Mouse (Mus musculus) heart, embryonic 10.5 days (tissue): ENCODE data around the gene Tnfaip8l3. TPM values are rescaled to one million over a fixed set of nuclear protein-coding genes. Genes with fewer than 3 reads are reported as not detected.
A peak's percentile ranks its signal among the peaks of the same experiment; 100 is the strongest.

Experiments used
- DNase-seq: peaks from one replicate; pipeline ENCODE4 v3.0.0-alpha.2; 2017; ENCODE audit warnings: low spot score
- H3K27ac ChIP-seq: fragments of 300-500 bp; sonication (generic); 2 replicates; pipeline ENCODE4 v1.5.1; 2016; ENCODE audit warnings: mild to moderate bottlenecking
- H3K27me3 ChIP-seq: fragments of 300-500 bp; sonication (generic); 2 replicates; pipeline ENCODE4 v1.6.1; 2016; ENCODE audit warnings: mild to moderate bottlenecking; ENCODE audit not compliant: poor library complexity, insufficient read depth, severe bottlenecking
- H3K36me3 ChIP-seq: fragments of 300-500 bp; sonication (generic); 2 replicates; pipeline ENCODE4 v1.6.1; 2016; ENCODE audit warnings: mild to moderate bottlenecking, moderate library complexity
- H3K4me1 ChIP-seq: fragments of 300-500 bp; sonication (generic); 2 replicates; pipeline ENCODE4 v1.6.1; 2016; ENCODE audit warnings: mild to moderate bottlenecking
- H3K4me3 ChIP-seq: fragments of 300-500 bp; sonication (generic); 2 replicates; pipeline ENCODE4 v1.5.1; 2016; ENCODE audit warnings: mild to moderate bottlenecking, moderate library complexity
- H3K9me3 ChIP-seq: fragments of 300-500 bp; sonication (generic); 2 replicates; pipeline ENCODE4 v1.6.1; 2016; ENCODE audit warnings: mild to moderate bottlenecking, moderate library complexity
- WGBS: fragments of 180-500 bp; shearing (Covaris S2); methylation state at CpG from one replicate; pipeline ENCODE4 v1.1.7; 2016; 5-methylcytosine and 5-hydroxymethylcytosine counted together
- polyA plus RNA-seq: library from polyadenylated mRNA; unstranded; fragments of >200 nt; fragmentation: Nextera tagmentation; extraction: Ambion mirVana; gene quantifications from 2 replicates; pipeline ENCODE4 v1.2.1, GENCODE M21; 2016

Tnfaip8l3 gene
- polyA plus RNA-seq: 0.03 and 0.05 TPM in 2 replicates

- Histone ChIP-seq H3K27me3 (peaks cover 28% of the 10 kb centered on the region), H3K4me1 (peaks cover 13% of the 10 kb centered on the region), H3K27ac (peak within 1 kb of the TSS; percentile 8; the same call in 1 of the 2 replicates), H3K9me3 (no peaks in the 10 kb centered on the region), H3K4me3 (peak within 1 kb of the TSS; percentile 60), H3K36me3 (no peaks in the 10 kb centered on the region)
- no peak for DNase-seq
- WGBS: 0% methylated on average over 35 of the region's 35 CpGs
These were observed at the start of gene Tnfaip8l3 for GRCm38 (mm10) chr9:54068032-54068649. Tnfaip8l3 (minus strand) TSS chr9:54068388.

GRCm38 (mm10) chr9:54112726-54113125 lies 44.5 kb upstream of the Tnfaip8l3 start:
- Histone ChIP-seq H3K4me1 (no peaks in the 10 kb centered on the region), H3K4me3 (no peak overlapping the region), H3K36me3 (no peaks in the 10 kb centered on the region), H3K27ac (no peak overlapping the region), H3K27me3 (no peaks in the 10 kb centered on the region), H3K9me3 (no peaks in the 10 kb centered on the region)
- no peak for DNase-seq

- no peak for DNase-seq
- Histone ChIP-seq H3K4me3 (no peak overlapping the region), H3K27ac (no peak overlapping the region), H3K4me1 (no peaks in the 10 kb centered on the region), H3K27me3 (no peaks in the 10 kb centered on the region), H3K9me3 (no peaks in the 10 kb centered on the region), H3K36me3 (no peaks in the 10 kb centered on the region)
These were observed 30.4 kb upstream of the Tnfaip8l3 start for GRCm38 (mm10) chr9:54098636-54099035.

- Histone ChIP-seq H3K27me3 (no peaks in the 10 kb centered on the region), H3K36me3 (no peaks in the 10 kb centered on the region), H3K4me1 (no peaks in the 10 kb centered on the region), H3K27ac (no peak overlapping the region), H3K4me3 (no peak overlapping the region), H3K9me3 (no peaks in the 10 kb centered on the region)
- no peak for DNase-seq
- 76% methylated on average over 6 of the region's 6 CpGs for WGBS
These were observed 28.9 kb upstream of the Tnfaip8l3 start for GRCm38 (mm10) chr9:54097091-54097490.

- Histone ChIP-seq H3K9me3 (no peaks in the 10 kb centered on the region), H3K27me3 (no peaks in the 10 kb centered on the region), H3K36me3 (no peaks in the 10 kb centered on the region), H3K4me3 (no peak overlapping the region), H3K27ac (no peak overlapping the region), H3K4me1 (no peaks in the 10 kb centered on the region)
- WGBS: 76% methylated on average over 3 of the region's 3 CpGs
- no peak for DNase-seq
These were observed 16.1 kb upstream of the Tnfaip8l3 start for GRCm38 (mm10) chr9:54084245-54084644.

GRCm38 (mm10) chr9:54077740-54078139 lies 9.6 kb upstream of the Tnfaip8l3 start:
- Histone ChIP-seq H3K4me1 (no peaks in the 10 kb centered on the region), H3K4me3 (no peak overlapping the region), H3K27me3 (no peaks in the 10 kb centered on the region), H3K27ac (no peak overlapping the region), H3K9me3 (no peaks in the 10 kb centered on the region), H3K36me3 (no peaks in the 10 kb centered on the region)
- no peak for DNase-seq
- WGBS: 79% methylated on average over 2 of the region's 2 CpGs

- 84% methylated on average over 3 of the region's 3 CpGs for WGBS
These were observed 6.7 kb upstream of the Tnfaip8l3 start for GRCm38 (mm10) chr9:54074901-54075300.

GRCm38 (mm10) chr9:54073688-54074087 lies 5.5 kb upstream of the Tnfaip8l3 start:
- 73% methylated on average over 4 of the region's 4 CpGs for WGBS
- no peaks in the 10 kb centered on the region for H3K36me3 ChIP-seq

More at GRCm38 (mm10) chr9:54074901-54075300, 6.7 kb upstream of the Tnfaip8l3 start:
- no peaks in the 10 kb centered on the region for H3K9me3 ChIP-seq
- DNase-seq: no peak
- H3K36me3 ChIP-seq: no peaks in the 10 kb centered on the region
- no peak overlapping the region for H3K4me3 ChIP-seq
- no peaks in the 10 kb centered on the region for H3K27me3 ChIP-seq
- H3K4me1 ChIP-seq: no peaks in the 10 kb centered on the region
- H3K27ac ChIP-seq: no peak overlapping the region

GRCm38 (mm10) chr9:54071474-54072095 lies 3.4 kb upstream of the Tnfaip8l3 start:
- DNase-seq: no peak

More at GRCm38 (mm10) chr9:54073688-54074087, 5.5 kb upstream of the Tnfaip8l3 start:
- no peak for DNase-seq
- Histone ChIP-seq H3K9me3 (no peaks in the 10 kb centered on the region), H3K27me3 (no peaks in the 10 kb centered on the region), H3K4me1 (peaks cover 5% of the 10 kb centered on the region), H3K4me3 (no peak overlapping the region), H3K27ac (no peak overlapping the region)

GRCm38 (mm10) chr9:54069204-54069603 lies 1.0 kb upstream of the Tnfaip8l3 start:
- H3K27me3 ChIP-seq: peaks cover 28% of the 10 kb centered on the region
- WGBS: 55% methylated on average over 5 of the region's 5 CpGs

More at GRCm38 (mm10) chr9:54071474-54072095, 3.4 kb upstream of the Tnfaip8l3 start:
- 58% methylated on average over 7 of the region's 7 CpGs for WGBS
- peaks cover 19% of the 10 kb centered on the region for H3K27me3 ChIP-seq
- no peaks in the 10 kb centered on the region for H3K36me3 ChIP-seq
- no peak overlapping the region for H3K27ac ChIP-seq
- peaks cover 13% of the 10 kb centered on the region for H3K4me1 ChIP-seq
- no peak overlapping the region for H3K4me3 ChIP-seq
- no peaks in the 10 kb centered on the region for H3K9me3 ChIP-seq

GRCm38 (mm10) chr9:54068777-54069176 lies 589 bp upstream of the Tnfaip8l3 start:
- H3K9me3 ChIP-seq: no peaks in the 10 kb centered on the region
- no peak for DNase-seq
- peak overlapping the region; percentile 8; the same call in 1 of the 2 replicates for H3K27ac ChIP-seq
- H3K4me1 ChIP-seq: peaks cover 13% of the 10 kb centered on the region
- H3K27me3 ChIP-seq: peaks cover 28% of the 10 kb centered on the region
- H3K4me3 ChIP-seq: peak overlapping the region; percentile 60
- WGBS: 1% methylated on average over 11 of the region's 11 CpGs
- H3K36me3 ChIP-seq: no peaks in the 10 kb centered on the region

More at GRCm38 (mm10) chr9:54069204-54069603, 1.0 kb upstream of the Tnfaip8l3 start:
- no peaks in the 10 kb centered on the region for H3K36me3 ChIP-seq
- peaks cover 13% of the 10 kb centered on the region for H3K4me1 ChIP-seq
- H3K9me3 ChIP-seq: no peaks in the 10 kb centered on the region
- no peak overlapping the region for H3K27ac ChIP-seq
- DNase-seq: no peak
- H3K4me3 ChIP-seq: peak overlapping the region; percentile 60

- no peaks in the 10 kb centered on the region for H3K9me3 ChIP-seq
- WGBS: 2% methylated on average over 16 of the region's 16 CpGs
- H3K36me3 ChIP-seq: no peaks in the 10 kb centered on the region
- peaks cover 28% of the 10 kb centered on the region for H3K27me3 ChIP-seq
- peaks cover 13% of the 10 kb centered on the region for H3K4me1 ChIP-seq
- peak overlapping the region; percentile 60 for H3K4me3 ChIP-seq
- DNase-seq: no peak
- H3K27ac ChIP-seq: no peak overlapping the region
These were observed 551 bp downstream of the Tnfaip8l3 start for GRCm38 (mm10) chr9:54067642-54068031.

GRCm38 (mm10) chr9:54064836-54065235 lies 3.4 kb downstream of the Tnfaip8l3 start:
- no peaks in the 10 kb centered on the region for H3K9me3 ChIP-seq
- 77% methylated on average over 3 of the region's 3 CpGs for WGBS
- peaks cover 28% of the 10 kb centered on the region for H3K27me3 ChIP-seq
- DNase-seq: no peak
- H3K4me3 ChIP-seq: no peak overlapping the region
- no peaks in the 10 kb centered on the region for H3K36me3 ChIP-seq
- no peak overlapping the region for H3K27ac ChIP-seq
- H3K4me1 ChIP-seq: peaks cover 13% of the 10 kb centered on the region
